Mouse (Mus musculus) hindbrain, embryonic 14.5 days (tissue): ENCODE data around the gene Anapc10. TPM values are rescaled to one million over a fixed set of nuclear protein-coding genes. Genes with fewer than 3 reads are reported as not detected.
"Not testable (repeated sequence)": the region's sequence is repeated elsewhere in the genome, so short reads cannot be mapped to it uniquely, and the experiment has no call there.

Experiments
- ATAC-seq: fragments of 200-750 bp; cut with Nextera tagmentation; 2 replicates; pipeline ENCODE4 v1.8.0; 2017; ENCODE audit warnings: moderate number of reproducible peaks, mild to moderate bottlenecking, moderate TSS enrichment, moderate library complexity; ENCODE audit not compliant: low FRiP score
- DNase-seq: peaks from one replicate; pipeline ENCODE4 v3.0.0-alpha.2; 2015; ENCODE audit warnings: low spot score
- H3K27ac ChIP-seq: fragments of 300-500 bp; sonication (generic); 2 replicates; pipeline ENCODE4 v1.5.1; 2014; ENCODE audit warnings: mild to moderate bottlenecking, moderate library complexity
- H3K27me3 ChIP-seq: fragments of 300-500 bp; sonication (generic); 2 replicates; pipeline ENCODE4 v1.6.1; 2014; ENCODE audit warnings: mild to moderate bottlenecking, low read length, mixed read lengths; ENCODE audit not compliant: control insufficient read depth, insufficient read depth
- H3K36me3 ChIP-seq: fragments of 300-500 bp; sonication (generic); replicated peaks from 2 replicates; pipeline ENCODE4 v1.6.1; 2014; ENCODE audit not compliant: control insufficient read depth, insufficient read depth
- H3K4me1 ChIP-seq: fragments of 300-500 bp; sonication (generic); replicated peaks from 2 replicates; pipeline ENCODE4 v1.6.1; 2014; ENCODE audit warnings: antibody characterized with exemption, low read length, mixed read lengths; ENCODE audit not compliant: control insufficient read depth, insufficient read depth
- H3K4me2 ChIP-seq: fragments of 300-500 bp; sonication (generic); replicated peaks from 2 replicates; pipeline ENCODE4 v1.6.1; 2014; ENCODE audit warnings: mild to moderate bottlenecking, moderate library complexity
- H3K4me3 ChIP-seq: fragments of 300-500 bp; sonication (generic); replicated peaks from 2 replicates; pipeline ENCODE4 v1.5.1; 2014; ENCODE audit warnings: mild to moderate bottlenecking, low read length
- H3K9ac ChIP-seq: fragments of 300-500 bp; sonication (generic); 2 replicates; pipeline ENCODE4 v1.6.1; 2014
- H3K9me3 ChIP-seq: fragments of 300-500 bp; sonication (generic); 2 replicates; pipeline ENCODE4 v1.6.1; 2016; ENCODE audit warnings: low read length; ENCODE audit not compliant: control insufficient read depth
- WGBS: fragments of 180-500 bp; shearing (Covaris S2); extraction: QIAGEN DNeasy Blood & Tissue Kit; methylation state at CpG from one replicate; pipeline ENCODE4 v1.1.7; 2014; 5-methylcytosine and 5-hydroxymethylcytosine counted together
- polyA plus RNA-seq: library from polyadenylated mRNA; unstranded; fragments of >200 nt; fragmentation: Nextera tagmentation; extraction: Ambion mirVana; gene quantifications from 2 replicates; pipeline ENCODE4 v1.2.1, GENCODE M21; 2014

Anapc10 gene
- polyA plus RNA-seq, 1 experiment from 2014 or later = 42.4 TPM

GRCm38 (mm10) chr8:79712676-79713075 lies 1.1 kb downstream of the Anapc10 start:
- Histone ChIP-seq H3K36me3 (peaks cover 36% of the 10 kb centered on the region), H3K4me1 (peaks cover 14% of the 10 kb centered on the region), H3K9ac (no peak overlapping the region), H3K27me3 (no peaks in the 10 kb centered on the region), H3K4me2 (peak overlapping the region; percentile 89), H3K27ac (no peak overlapping the region), H3K9me3 (no peaks in the 10 kb centered on the region), H3K4me3 (no peak overlapping the region; the same call in 1 of the 2 replicates)
- ATAC-seq = no peak
- WGBS = 54% methylated on average over 6 of the region's 6 CpGs
- DNase-seq = no peak

GRCm38 (mm10) chr8:79721537-79721936 lies 9.9 kb downstream of the Anapc10 start:
- Histone ChIP-seq H3K4me3 (no peak overlapping the region), H3K27ac (no peak overlapping the region), H3K36me3 (peaks cover 64% of the 10 kb centered on the region), H3K27me3 (no peaks in the 10 kb centered on the region), H3K9ac (no peak overlapping the region), H3K4me1 (no peaks in the 10 kb centered on the region), H3K4me2 (no peak overlapping the region), H3K9me3 (no peaks in the 10 kb centered on the region)
- DNase-seq (no peak), ATAC-seq (no peak)

- Histone ChIP-seq H3K9me3 (no peaks in the 10 kb centered on the region), H3K4me1 (no peaks in the 10 kb centered on the region), H3K27me3 (no peaks in the 10 kb centered on the region), H3K36me3 (peaks cover 46% of the 10 kb centered on the region), H3K4me3 (no peak overlapping the region), H3K27ac (no peak overlapping the region), H3K9ac (no peak overlapping the region), H3K4me2 (no peak overlapping the region)
- ATAC-seq = no peak
- no peak for DNase-seq
Measured at GRCm38 (mm10) chr8:79723308-79723707, 11.7 kb downstream of the Anapc10 start.

GRCm38 (mm10) chr8:79724589-79724988 lies 13.0 kb downstream of the Anapc10 start:
- H3K36me3 ChIP-seq = peaks cover 49% of the 10 kb centered on the region
- H3K9ac ChIP-seq = no peak overlapping the region
- WGBS = 42% methylated on average over 3 of the region's 3 CpGs
- H3K27ac ChIP-seq = no peak overlapping the region
- DNase-seq (no peak), ATAC-seq (no peak)
- no peaks in the 10 kb centered on the region for H3K9me3 ChIP-seq
- H3K4me2 ChIP-seq = no peak overlapping the region
- no peak overlapping the region for H3K4me3 ChIP-seq
- H3K27me3 ChIP-seq = no peaks in the 10 kb centered on the region
- H3K4me1 ChIP-seq = no peaks in the 10 kb centered on the region

- ATAC-seq (no peak), DNase-seq (no peak)
- no peak overlapping the region for H3K4me3 ChIP-seq
- H3K36me3 ChIP-seq = peaks cover 24% of the 10 kb centered on the region
- 93% methylated on average over 1 of the region's 1 CpGs for WGBS
- no peaks in the 10 kb centered on the region for H3K9me3 ChIP-seq
- H3K27me3 ChIP-seq = no peaks in the 10 kb centered on the region
- no peaks in the 10 kb centered on the region for H3K4me1 ChIP-seq
- H3K4me2 ChIP-seq = no peak overlapping the region
- H3K27ac ChIP-seq = no peak overlapping the region
- no peak overlapping the region for H3K9ac ChIP-seq
Measured at GRCm38 (mm10) chr8:79727900-79728299, 16.3 kb downstream of the Anapc10 start.

GRCm38 (mm10) chr8:79734304-79734703 lies 22.7 kb downstream of the Anapc10 start:
- no peak overlapping the region for H3K4me2 ChIP-seq
- ATAC-seq = no peak; the same call in 1 of the 2 replicates
- no peak overlapping the region for H3K9ac ChIP-seq
- 16% methylated on average over 2 of the region's 2 CpGs for WGBS
- peaks cover 7% of the 10 kb centered on the region for H3K36me3 ChIP-seq
- H3K4me3 ChIP-seq = no peak overlapping the region
- H3K4me1 ChIP-seq = no peaks in the 10 kb centered on the region
- H3K27me3 ChIP-seq = no peaks in the 10 kb centered on the region
- H3K9me3 ChIP-seq = no peaks in the 10 kb centered on the region
- peak; percentile 85 for DNase-seq
- no peak overlapping the region for H3K27ac ChIP-seq

- no peak for DNase-seq
- WGBS = 11% methylated on average over 2 of the region's 2 CpGs
- H3K27me3 ChIP-seq = no peaks in the 10 kb centered on the region
- no peaks in the 10 kb centered on the region for H3K9me3 ChIP-seq
- H3K4me3 ChIP-seq = no peak overlapping the region
- no peak overlapping the region for H3K27ac ChIP-seq
- no peaks in the 10 kb centered on the region; the same call in 1 of the 2 replicates for H3K4me1 ChIP-seq
- no peak overlapping the region for H3K9ac ChIP-seq
- ATAC-seq = no peak
- peaks cover 4% of the 10 kb centered on the region for H3K36me3 ChIP-seq
- H3K4me2 ChIP-seq = no peak overlapping the region
Measured at GRCm38 (mm10) chr8:79748171-79748570, 36.6 kb downstream of the Anapc10 start.

GRCm38 (mm10) chr8:79748591-79748990 lies 37.0 kb downstream of the Anapc10 start:
- H3K4me1 ChIP-seq = no peaks in the 10 kb centered on the region; the same call in 1 of the 2 replicates
- ATAC-seq (no peak), DNase-seq (no peak)
- no peak overlapping the region for H3K9ac ChIP-seq
- whole genome bisulfite sequencing = 61% methylated on average over 4 of the region's 4 CpGs
- H3K9me3 ChIP-seq = no peaks in the 10 kb centered on the region
- H3K27ac ChIP-seq = no peak overlapping the region
- H3K27me3 ChIP-seq = no peaks in the 10 kb centered on the region
- H3K4me3 ChIP-seq = no peak overlapping the region
- no peak overlapping the region for H3K4me2 ChIP-seq
- peaks cover 4% of the 10 kb centered on the region for H3K36me3 ChIP-seq

GRCm38 (mm10) chr8:79750305-79750704 lies 38.7 kb downstream of the Anapc10 start:
- WGBS = 33% methylated on average over 2 of the region's 2 CpGs
- Histone ChIP-seq H3K9ac (no peak overlapping the region), H3K27ac (no peak overlapping the region), H3K27me3 (no peaks in the 10 kb centered on the region), H3K9me3 (no peaks in the 10 kb centered on the region), H3K4me2 (no peak overlapping the region), H3K4me1 (no peaks in the 10 kb centered on the region; the same call in 1 of the 2 replicates), H3K36me3 (peaks cover 3% of the 10 kb centered on the region), H3K4me3 (no peak overlapping the region)
- peak; percentile 68 for DNase-seq
- no peak for ATAC-seq

- not testable (repeated sequence) for H3K4me1 ChIP-seq, H3K9me3 ChIP-seq, H3K36me3 ChIP-seq, H3K4me3 ChIP-seq, H3K4me2 ChIP-seq, H3K27ac ChIP-seq, H3K27me3 ChIP-seq, ATAC-seq, H3K9ac ChIP-seq, DNase-seq
- 81% methylated on average over 2 of the region's 2 CpGs for WGBS
Measured at GRCm38 (mm10) chr8:79794873-79795272, 83.3 kb downstream of the Anapc10 start.
